Mouse (Mus musculus) limb, embryonic 14.5 days (tissue): Measurements from ENCODE around the gene Clec4n. TPM values are rescaled to one million over a fixed set of nuclear protein-coding genes. Genes with fewer than 3 reads are reported as not detected.

Experiments
- ATAC-seq: fragments of 200-750 bp; cut with Nextera tagmentation; 2 replicates; pipeline ENCODE4 v1.8.0; 2017; ENCODE audit warnings: low read depth, moderate number of reproducible peaks, moderate TSS enrichment; ENCODE audit not compliant: low FRiP score
- DNase-seq: peaks from one replicate; pipeline ENCODE4 v3.0.0-alpha.2; 2015; ENCODE audit warnings: low spot score
- H3K27ac ChIP-seq: fragments of 300-500 bp; sonication (generic); replicated peaks from 2 replicates; pipeline ENCODE4 v1.5.1; 2014; ENCODE audit warnings: low read depth, mild to moderate bottlenecking, low read length, moderate library complexity, mixed read lengths
- H3K27me3 ChIP-seq: fragments of 300-500 bp; sonication (generic); 2 replicates; pipeline ENCODE4 v1.6.1; 2014; ENCODE audit warnings: low read length, mixed read lengths; ENCODE audit not compliant: control insufficient read depth, insufficient read depth
- H3K36me3 ChIP-seq: fragments of 300-500 bp; sonication (generic); 2 replicates; pipeline ENCODE4 v1.6.1; 2014; ENCODE audit warnings: mild to moderate bottlenecking, low read length, moderate library complexity, mixed read lengths; ENCODE audit not compliant: control insufficient read depth, insufficient read depth
- H3K4me1 ChIP-seq: fragments of 300-500 bp; sonication (generic); 2 replicates; pipeline ENCODE4 v1.6.1; 2014; ENCODE audit warnings: antibody characterized with exemption, low read length, mixed read lengths; ENCODE audit not compliant: control insufficient read depth, insufficient read depth
- H3K4me2 ChIP-seq: fragments of 300-500 bp; sonication (generic); replicated peaks from 2 replicates; pipeline ENCODE4 v1.6.1; 2014; ENCODE audit warnings: low read depth, mild to moderate bottlenecking, low read length, moderate library complexity; ENCODE audit not compliant: severe bottlenecking
- H3K4me3 ChIP-seq: fragments of 300-500 bp; sonication (generic); replicated peaks from 2 replicates; pipeline ENCODE4 v1.5.1; 2014; ENCODE audit warnings: low read length
- H3K9ac ChIP-seq: fragments of 300-500 bp; sonication (generic); 2 replicates; pipeline ENCODE4 v1.6.1; 2014; ENCODE audit warnings: mild to moderate bottlenecking, low read depth, low read length, moderate library complexity; ENCODE audit not compliant: severe bottlenecking
- H3K9me3 ChIP-seq: fragments of 300-500 bp; sonication (generic); 2 replicates; pipeline ENCODE4 v1.6.1; 2016; ENCODE audit warnings: low read length; ENCODE audit not compliant: control insufficient read depth
- POLR2A ChIP-seq: fragments of 200-500 bp; IDR thresholded peaks from 2 replicates; pipeline ENCODE4 v1.8.0; 2012; ENCODE audit warnings: inconsistent platforms, mild to moderate bottlenecking, moderate library complexity, borderline replicate concordance; ENCODE audit not compliant: insufficient read depth, insufficient read length; ENCODE audit errors: extremely low read depth
- WGBS: fragments of 180-500 bp; shearing (Covaris S2); extraction: QIAGEN DNeasy Blood & Tissue Kit; methylation state at CpG from one replicate; pipeline ENCODE4 v1.1.7; 2014; 5-methylcytosine and 5-hydroxymethylcytosine counted together
- polyA plus RNA-seq, 2 experiments: library from polyadenylated mRNA; depleted of rRNA in 1 of 2; stranded (reverse) in 1 of 2; unstranded in 1 of 2; fragments of >200 nt; fragmentation: Nextera tagmentation in 1 of 2; extraction: Ambion mirVana in 1 of 2; gene quantifications; 2 replicates each; pipeline versions ENCODE4 v1.2.1 to v1.2.3; 2012 to 2014

Clec4n gene
- polyA plus RNA-seq, 2 experiments = 2.2 to 3.7 TPM

DNA sequence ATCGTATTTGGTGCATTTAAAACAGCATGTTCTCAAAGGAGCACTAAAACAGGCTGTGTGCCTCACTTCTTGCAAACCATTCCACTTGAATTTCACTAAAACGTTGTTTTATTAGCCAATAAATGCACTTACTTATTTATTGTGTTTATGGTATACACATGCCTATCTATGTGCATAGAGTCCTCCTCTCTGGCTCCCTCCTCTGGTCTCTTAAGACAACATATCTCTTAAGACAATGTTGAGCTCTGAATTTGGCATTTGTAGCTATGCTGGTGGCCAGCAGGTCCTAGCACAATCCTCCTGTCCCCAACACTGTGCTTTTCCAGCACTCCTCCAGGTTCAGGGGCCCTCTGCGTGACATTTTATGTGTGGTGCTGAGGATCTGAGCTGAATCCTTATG, 29.3 kb downstream of the Clec4n start:
- WGBS = 63% methylated on average over 3 of the region's 3 CpGs
- TF ChIP-seq POLR2A = no peak
- H3K4me3 ChIP-seq = no peak overlapping the region

DNA sequence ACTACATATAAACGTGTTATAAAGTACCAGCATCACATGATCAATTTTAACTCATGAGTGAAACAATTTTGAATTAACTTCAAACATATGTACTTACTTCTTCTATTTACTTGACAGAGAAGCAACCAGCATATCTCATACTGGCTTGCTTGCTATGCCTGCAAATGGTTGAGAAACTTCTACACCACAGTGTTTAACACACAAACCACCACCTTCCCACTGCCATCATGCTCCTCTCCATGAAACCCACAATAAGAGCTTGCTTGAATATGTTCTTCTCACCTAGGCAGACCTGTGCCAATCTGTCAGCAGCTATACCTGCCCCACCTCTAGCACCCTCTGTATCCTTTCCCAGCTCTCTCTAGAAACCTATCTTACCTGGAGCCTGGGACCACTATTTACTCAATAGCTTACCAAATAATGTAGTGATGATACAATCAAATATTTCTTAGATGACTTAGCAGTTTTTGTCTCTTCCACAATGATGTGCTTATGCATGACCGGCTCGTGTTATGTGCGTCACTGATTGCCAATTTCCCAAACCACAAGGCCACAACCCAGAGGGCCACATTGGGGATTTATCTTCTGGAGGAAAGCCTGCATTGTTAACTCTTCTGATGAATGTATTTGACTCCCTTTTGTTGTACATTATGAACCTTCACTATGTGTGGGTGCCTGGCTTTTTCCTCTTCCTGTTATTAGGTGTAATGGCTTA, 30.4 kb downstream of the Clec4n start:
- WGBS = 78% methylated on average over 4 of the region's 4 CpGs
- no peak for DNase-seq
- H3K4me3 ChIP-seq = no peak overlapping the region
- no peaks in the 10 kb centered on the region for H3K27me3 ChIP-seq
- TF ChIP-seq POLR2A = no peak
- H3K27ac ChIP-seq = no peak overlapping the region
- H3K9ac ChIP-seq = no peak overlapping the region
- H3K36me3 ChIP-seq = no peaks in the 10 kb centered on the region
- no peaks in the 10 kb centered on the region for H3K4me1 ChIP-seq
- ATAC-seq = no peak
- no peak overlapping the region for H3K4me2 ChIP-seq
- no peaks in the 10 kb centered on the region for H3K9me3 ChIP-seq

More for the DNA sequence above, 29.3 kb downstream of the Clec4n start:
- H3K4me2 ChIP-seq = no peak overlapping the region
- no peak for DNase-seq
- H3K27ac ChIP-seq = no peak overlapping the region
- no peaks in the 10 kb centered on the region for H3K36me3 ChIP-seq
- ATAC-seq = no peak
- H3K9me3 ChIP-seq = no peaks in the 10 kb centered on the region
- H3K9ac ChIP-seq = no peak overlapping the region
- H3K4me1 ChIP-seq = no peaks in the 10 kb centered on the region
- H3K27me3 ChIP-seq = no peaks in the 10 kb centered on the region

DNA sequence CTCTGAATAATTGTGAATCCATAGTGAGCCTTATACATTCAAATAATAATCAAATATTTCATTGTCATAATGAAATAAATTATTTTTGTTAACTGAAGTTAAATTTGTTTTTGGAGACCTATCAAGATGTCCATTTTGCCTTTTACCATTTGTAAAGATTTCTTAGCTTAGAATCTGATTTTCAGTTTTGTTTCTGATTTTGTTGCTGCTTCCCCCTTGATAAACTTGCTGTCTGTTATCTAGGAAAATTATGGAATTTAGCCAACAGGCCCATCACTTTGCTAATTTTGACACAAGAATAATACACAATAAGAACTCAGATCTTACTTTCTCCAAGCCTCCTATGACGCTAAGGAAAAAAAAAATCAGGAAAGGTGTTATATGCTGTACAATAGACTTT, 31.2 kb downstream of the Clec4n start:
- Histone ChIP-seq H3K36me3 (no peaks in the 10 kb centered on the region), H3K27ac (no peak overlapping the region), H3K27me3 (no peaks in the 10 kb centered on the region), H3K4me1 (no peaks in the 10 kb centered on the region), H3K9me3 (no peaks in the 10 kb centered on the region), H3K4me2 (no peak overlapping the region), H3K4me3 (no peak overlapping the region), H3K9ac (no peak overlapping the region)
- WGBS = 94% methylated on average over 1 of the region's 1 CpGs
- ATAC-seq (no peak), DNase-seq (no peak)
- TF ChIP-seq POLR2A = no peak

DNA sequence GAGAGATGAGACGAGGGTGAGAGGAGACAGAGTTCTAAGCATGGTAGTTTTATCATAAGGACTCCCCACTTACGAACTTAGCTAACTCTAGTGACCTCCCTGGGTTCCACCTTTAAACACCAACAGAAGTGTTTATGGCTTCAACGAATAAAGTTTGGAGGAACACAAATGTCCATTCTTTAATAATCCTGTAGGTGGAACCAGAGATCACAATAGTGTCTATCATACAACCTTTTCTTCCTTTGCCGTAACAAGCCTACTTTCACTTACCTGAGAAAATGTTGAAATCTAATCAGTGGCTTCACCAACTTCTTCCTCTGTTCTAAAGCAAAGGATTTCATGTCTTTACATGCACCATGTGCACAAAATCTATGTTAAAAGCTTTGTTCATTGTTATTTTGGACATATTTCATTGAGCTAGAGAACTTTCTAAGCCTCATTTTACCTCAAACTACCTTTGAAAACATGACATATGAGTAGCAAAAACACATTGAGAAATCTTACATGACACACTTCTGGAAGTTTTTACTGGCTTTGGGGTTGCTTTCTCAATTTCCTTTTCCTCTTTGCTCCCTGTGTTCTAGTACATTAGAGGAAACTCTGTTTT, 32.0 kb downstream of the Clec4n start, which contains the start of gene Clec4d:
Gene Clec4d (plus strand): TSS at position 557 of the 607 bp plus-strand sequence.
- 67% methylated on average over 4 of the region's 4 CpGs for WGBS
- no peak for TF ChIP-seq POLR2A
- H3K9ac ChIP-seq = no peak within 1 kb of the TSS
- H3K36me3 ChIP-seq = no peaks in the 10 kb centered on the region
- no peak for DNase-seq
- ATAC-seq = no peak
- H3K27ac ChIP-seq = no peak within 1 kb of the TSS
- no peak within 1 kb of the TSS for H3K4me3 ChIP-seq
- H3K9me3 ChIP-seq = no peaks in the 10 kb centered on the region
- no peak within 1 kb of the TSS for H3K4me2 ChIP-seq
- H3K4me1 ChIP-seq = no peaks in the 10 kb centered on the region
- H3K27me3 ChIP-seq = no peaks in the 10 kb centered on the region

DNA sequence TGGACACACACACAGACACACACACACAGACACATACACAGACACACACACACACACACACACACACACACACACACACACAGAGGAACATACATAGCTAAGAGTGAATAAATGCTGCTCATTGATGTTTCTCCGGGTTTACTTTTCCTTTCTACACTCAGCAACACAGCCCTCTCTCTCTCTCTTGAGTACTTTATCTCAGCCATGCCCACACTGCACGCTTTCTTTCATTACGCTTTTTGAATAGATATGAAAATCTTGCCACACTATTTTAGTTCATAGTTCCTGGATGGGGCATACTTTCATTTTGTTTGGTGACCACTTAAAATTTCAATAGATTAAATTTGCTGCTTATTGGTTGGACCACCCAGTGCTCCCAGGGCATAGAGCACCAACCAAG, 34.6 kb downstream of the Clec4n start:
- H3K9ac ChIP-seq = no peak overlapping the region
- H3K27ac ChIP-seq = no peak overlapping the region
- H3K9me3 ChIP-seq = no peaks in the 10 kb centered on the region
- no peak overlapping the region for H3K4me2 ChIP-seq
- H3K27me3 ChIP-seq = no peaks in the 10 kb centered on the region
- no peak for ATAC-seq
- H3K4me3 ChIP-seq = no peak overlapping the region
- no peaks in the 10 kb centered on the region for H3K36me3 ChIP-seq
- WGBS = 94% methylated on average over 3 of the region's 3 CpGs
- DNase-seq = no peak
- no peaks in the 10 kb centered on the region for H3K4me1 ChIP-seq
- no peak for TF ChIP-seq POLR2A

DNA sequence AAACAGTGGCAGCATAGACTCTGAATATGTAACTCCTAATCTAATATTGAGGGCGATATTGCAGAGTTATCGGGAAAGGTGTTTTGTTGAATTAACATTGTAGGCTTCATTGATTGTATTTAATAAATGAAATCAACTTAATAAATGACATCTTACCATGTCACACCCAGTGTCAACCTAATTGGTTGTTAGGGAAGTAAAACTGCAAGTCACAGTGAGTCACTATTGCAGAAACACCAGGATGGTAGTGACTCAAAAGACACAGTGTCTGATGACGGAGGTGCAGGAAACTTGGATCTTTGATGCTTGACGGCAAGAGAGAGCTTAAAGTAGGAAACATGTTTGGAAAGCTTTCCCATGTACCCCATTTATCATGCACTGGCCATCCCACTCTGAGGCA, 36.2 kb downstream of the Clec4n start:
- no peaks in the 10 kb centered on the region for H3K36me3 ChIP-seq
- TF ChIP-seq POLR2A = no peak
- WGBS = 89% methylated on average over 4 of the region's 4 CpGs
- no peak overlapping the region for H3K27ac ChIP-seq
- no peak overlapping the region for H3K4me2 ChIP-seq
- H3K4me3 ChIP-seq = no peak overlapping the region
- H3K9me3 ChIP-seq = 0 out of 2 replicates have a peak, but pooled peaks cover 3% of the 10 kb centered on the region
- no peak overlapping the region for H3K9ac ChIP-seq
- ATAC-seq = no peak
- H3K4me1 ChIP-seq = no peaks in the 10 kb centered on the region
- H3K27me3 ChIP-seq = no peaks in the 10 kb centered on the region
- DNase-seq = no peak
